Mouse (Mus musculus) liver, adult 2 months (tissue): ENCODE measurements around the gene Col8a1. TPM values are rescaled to one million over a fixed set of nuclear protein-coding genes. Genes with fewer than 3 reads are reported as not detected.

Experiments
- DNase-seq: peaks from one replicate; pipeline ENCODE4 v3.0.0-alpha.2; 2011; ENCODE audit warnings: low read depth, low spot score; ENCODE audit errors: extremely low read depth
- H3K27ac ChIP-seq: fragments of 200-500 bp; replicated peaks from 2 replicates; pipeline ENCODE4 v1.5.1; 2012; ENCODE audit warnings: low read depth, mild to moderate bottlenecking, control low read depth, inconsistent platforms, low read length; ENCODE audit not compliant: insufficient read depth
- H3K27me3 ChIP-seq: fragments of 200-500 bp; 2 replicates; pipeline ENCODE4 v1.6.1; 2012; ENCODE audit warnings: mild to moderate bottlenecking, moderate library complexity, low read length, inconsistent platforms; ENCODE audit not compliant: control insufficient read depth, insufficient read depth
- H3K36me3 ChIP-seq: fragments of 200-500 bp; 2 replicates; pipeline ENCODE4 v1.6.1; 2012; ENCODE audit warnings: low read length, inconsistent platforms; ENCODE audit not compliant: control insufficient read depth, insufficient read depth
- H3K4me1 ChIP-seq: fragments of 200-500 bp; 2 replicates; pipeline ENCODE4 v1.6.1; 2011; ENCODE audit warnings: low read length; ENCODE audit not compliant: control insufficient read depth, insufficient read depth
- H3K4me3 ChIP-seq: fragments of 200-500 bp; 2 replicates; pipeline ENCODE4 v1.5.1; 2011; ENCODE audit warnings: low read depth, mild to moderate bottlenecking, control low read depth, low read length, moderate library complexity; ENCODE audit not compliant: insufficient read depth
- H3K79me2 ChIP-seq: fragments of 200-500 bp; 2 replicates; pipeline ENCODE4 v1.6.1; 2012; ENCODE audit warnings: inconsistent platforms, mild to moderate bottlenecking, low read length, moderate library complexity; ENCODE audit not compliant: control insufficient read depth, insufficient read depth
- H3K9ac ChIP-seq: fragments of 200-500 bp; 2 replicates; pipeline ENCODE4 v1.6.1; 2012; ENCODE audit warnings: low read depth, mild to moderate bottlenecking, control low read depth, inconsistent platforms, low read length
- CTCF ChIP-seq: fragments of 200-500 bp; IDR thresholded peaks from 2 replicates; pipeline ENCODE4 v1.5.1; 2011; ENCODE audit warnings: low read depth, low read length, control low read depth
- POLR2A ChIP-seq: fragments of 200-500 bp; IDR thresholded peaks from 2 replicates; pipeline ENCODE4 v1.6.1; 2011; ENCODE audit warnings: low read length, control low read depth; ENCODE audit not compliant: insufficient read depth; ENCODE audit errors: extremely low read depth
- WGBS: fragments of 180-500 bp; shearing (Covaris S2); methylation state at CpG from one replicate; pipeline ENCODE4 v1.1.7; 2018; 5-methylcytosine and 5-hydroxymethylcytosine counted together
- polyA plus RNA-seq: library from polyadenylated mRNA; depleted of rRNA; stranded (reverse); fragments of >200 nt; gene quantifications from 2 replicates; pipeline ENCODE4 v1.2.3, GENCODE M21; 2012
- total RNA-seq: library from RNA; depleted of rRNA; stranded (reverse); fragments of >200 nt; gene quantifications from 2 replicates; pipeline ENCODE4 v1.2.3, GENCODE M21; 2014

Col8a1 gene
- total and polyA plus RNA-seq, 2 experiments: 0.06 to 0.37 TPM

GRCm38 (mm10) chr16:57740169-57740568, 14.4 kb downstream of the Col8a1 start:
- H3K27ac ChIP-seq: no peak overlapping the region
- no peak overlapping the region for H3K9ac ChIP-seq
- H3K4me3 ChIP-seq: no peak overlapping the region
- H3K4me1 ChIP-seq: no peaks in the 10 kb centered on the region
- DNase-seq: no peak
- no peak for TF ChIP-seq POLR2A
- TF ChIP-seq CTCF: no peak
- H3K79me2 ChIP-seq: no peaks in the 10 kb centered on the region
- H3K27me3 ChIP-seq: no peaks in the 10 kb centered on the region
- no peaks in the 10 kb centered on the region for H3K36me3 ChIP-seq
- WGBS: 80% methylated on average over 3 of the region's 3 CpGs

GRCm38 (mm10) chr16:57734942-57735341, 19.6 kb downstream of the Col8a1 start:
- 89% methylated on average over 2 of the region's 2 CpGs for WGBS
- no peak for DNase-seq
- H3K4me3 ChIP-seq: no peak overlapping the region
- no peaks in the 10 kb centered on the region for H3K27me3 ChIP-seq
- H3K79me2 ChIP-seq: no peaks in the 10 kb centered on the region
- H3K4me1 ChIP-seq: no peaks in the 10 kb centered on the region
- no peak overlapping the region for H3K9ac ChIP-seq
- TF ChIP-seq POLR2A (no peak), CTCF (no peak)
- H3K36me3 ChIP-seq: no peaks in the 10 kb centered on the region
- H3K27ac ChIP-seq: no peak overlapping the region

GRCm38 (mm10) chr16:57733545-57733944, 21.0 kb downstream of the Col8a1 start:
- Histone ChIP-seq H3K27ac (no peak overlapping the region), H3K27me3 (no peaks in the 10 kb centered on the region), H3K4me3 (no peak overlapping the region), H3K9ac (no peak overlapping the region), H3K36me3 (no peaks in the 10 kb centered on the region), H3K79me2 (no peaks in the 10 kb centered on the region), H3K4me1 (no peaks in the 10 kb centered on the region)
- 88% methylated on average over 1 of the region's 1 CpGs for WGBS
- no peak for DNase-seq
- no peak for TF ChIP-seq CTCF
- TF ChIP-seq POLR2A: no peak

- H3K36me3 ChIP-seq: no peaks in the 10 kb centered on the region
- H3K4me1 ChIP-seq: no peaks in the 10 kb centered on the region
- TF ChIP-seq CTCF (no peak), POLR2A (no peak)
- H3K4me3 ChIP-seq: no peak overlapping the region
- no peaks in the 10 kb centered on the region for H3K79me2 ChIP-seq
- no peak for DNase-seq
- H3K9ac ChIP-seq: no peak overlapping the region
- 91% methylated on average over 3 of the region's 3 CpGs for WGBS
- no peaks in the 10 kb centered on the region for H3K27me3 ChIP-seq
- H3K27ac ChIP-seq: no peak overlapping the region
Observed at GRCm38 (mm10) chr16:57733139-57733538, 21.4 kb downstream of the Col8a1 start.

- WGBS: 56% methylated on average over 3 of the region's 3 CpGs
- Histone ChIP-seq H3K4me3 (no peak overlapping the region), H3K4me1 (peaks cover 2% of the 10 kb centered on the region; the same call in 1 of the 2 replicates), H3K79me2 (no peaks in the 10 kb centered on the region), H3K9ac (no peak overlapping the region), H3K27me3 (no peaks in the 10 kb centered on the region), H3K36me3 (no peaks in the 10 kb centered on the region), H3K27ac (no peak overlapping the region)
- DNase-seq: peak; percentile 29
- TF ChIP-seq CTCF (no peak), POLR2A (no peak)
Observed at GRCm38 (mm10) chr16:57724978-57725377, 29.6 kb downstream of the Col8a1 start.

GRCm38 (mm10) chr16:57718982-57719381, 35.6 kb downstream of the Col8a1 start:
- Histone ChIP-seq H3K36me3 (no peaks in the 10 kb centered on the region), H3K27ac (no peak overlapping the region), H3K9ac (no peak overlapping the region), H3K4me3 (no peak overlapping the region), H3K27me3 (no peaks in the 10 kb centered on the region), H3K79me2 (no peaks in the 10 kb centered on the region), H3K4me1 (no peaks in the 10 kb centered on the region)
- TF ChIP-seq POLR2A: no peak
- TF ChIP-seq CTCF: no peak
- no peak for DNase-seq
- 78% methylated on average over 2 of the region's 2 CpGs for WGBS
